Mouse (Mus musculus) olfactory bulb, adult 2 months (tissue): ENCODE measurements around the gene Mstn. TPM values are rescaled to one million over a fixed set of nuclear protein-coding genes. Genes with fewer than 3 reads are reported as not detected.

Source experiments
- H3K27ac ChIP-seq: fragments of 200-500 bp; 2 replicates; pipeline ENCODE4 v1.5.1; 2012; ENCODE audit warnings: low read depth, low read length; ENCODE audit not compliant: insufficient read depth
- H3K4me1 ChIP-seq: fragments of 200-500 bp; 2 replicates; pipeline ENCODE4 v1.6.1; 2012; ENCODE audit warnings: low read length; ENCODE audit not compliant: control insufficient read depth, insufficient read depth
- H3K4me3 ChIP-seq: fragments of 200-500 bp; 2 replicates; pipeline ENCODE4 v1.5.1; 2012; ENCODE audit warnings: mild to moderate bottlenecking, low read depth, low read length, moderate library complexity; ENCODE audit not compliant: insufficient read depth
- CTCF ChIP-seq: fragments of 200-500 bp; IDR thresholded peaks from 2 replicates; pipeline ENCODE4 v1.5.1; 2012; ENCODE audit warnings: low read depth, mild to moderate bottlenecking, low read length, moderate library complexity; ENCODE audit not compliant: insufficient read depth
- POLR2A ChIP-seq: fragments of 200-500 bp; IDR thresholded peaks from 2 replicates; pipeline ENCODE4 v1.6.1; 2012; ENCODE audit warnings: mild to moderate bottlenecking, low read depth, low read length, moderate library complexity; ENCODE audit not compliant: insufficient read depth
- WGBS: fragments of 180-500 bp; shearing (Covaris S2); methylation state at CpG from one replicate; pipeline ENCODE4 v1.1.7; 2018; 5-methylcytosine and 5-hydroxymethylcytosine counted together
- polyA plus RNA-seq: library from polyadenylated mRNA; stranded (reverse); fragments of >200 nt; gene quantifications from 2 replicates; pipeline ENCODE4 v1.2.4, GENCODE M21; 2012; ENCODE audit warnings: low replicate concordance; ENCODE audit not compliant: missing spikeins, insufficient read depth, insufficient read length

The Mstn gene
- polyA plus RNA-seq, 1 experiment: not detected

- Histone ChIP-seq H3K27ac (no peak overlapping the region), H3K4me1 (no peaks in the 10 kb centered on the region), H3K4me3 (no peak overlapping the region)
- WGBS: 45% methylated on average over 9 of the region's 9 CpGs
- TF ChIP-seq POLR2A (no peak), CTCF (no peak)
Observed at GRCm38 (mm10) chr1:53053087-53054022, 8.1 kb upstream of the Mstn start.

GRCm38 (mm10) chr1:53059106-53059505 is 2.3 kb upstream of the Mstn start:
- WGBS: 75% methylated on average over 5 of the region's 5 CpGs
- TF ChIP-seq CTCF: no peak
- no peak for TF ChIP-seq POLR2A
- Histone ChIP-seq H3K4me1 (no peaks in the 10 kb centered on the region), H3K27ac (no peak overlapping the region), H3K4me3 (no peak overlapping the region)

- H3K4me1 ChIP-seq: no peaks in the 10 kb centered on the region
- TF ChIP-seq POLR2A: no peak
- no peak for TF ChIP-seq CTCF
- no peak overlapping the region for H3K4me3 ChIP-seq
- 67% methylated on average over 8 of the region's 8 CpGs for WGBS
- H3K27ac ChIP-seq: no peak overlapping the region
Observed at GRCm38 (mm10) chr1:53060499-53060898, 941 bp upstream of the Mstn start.

DNA sequence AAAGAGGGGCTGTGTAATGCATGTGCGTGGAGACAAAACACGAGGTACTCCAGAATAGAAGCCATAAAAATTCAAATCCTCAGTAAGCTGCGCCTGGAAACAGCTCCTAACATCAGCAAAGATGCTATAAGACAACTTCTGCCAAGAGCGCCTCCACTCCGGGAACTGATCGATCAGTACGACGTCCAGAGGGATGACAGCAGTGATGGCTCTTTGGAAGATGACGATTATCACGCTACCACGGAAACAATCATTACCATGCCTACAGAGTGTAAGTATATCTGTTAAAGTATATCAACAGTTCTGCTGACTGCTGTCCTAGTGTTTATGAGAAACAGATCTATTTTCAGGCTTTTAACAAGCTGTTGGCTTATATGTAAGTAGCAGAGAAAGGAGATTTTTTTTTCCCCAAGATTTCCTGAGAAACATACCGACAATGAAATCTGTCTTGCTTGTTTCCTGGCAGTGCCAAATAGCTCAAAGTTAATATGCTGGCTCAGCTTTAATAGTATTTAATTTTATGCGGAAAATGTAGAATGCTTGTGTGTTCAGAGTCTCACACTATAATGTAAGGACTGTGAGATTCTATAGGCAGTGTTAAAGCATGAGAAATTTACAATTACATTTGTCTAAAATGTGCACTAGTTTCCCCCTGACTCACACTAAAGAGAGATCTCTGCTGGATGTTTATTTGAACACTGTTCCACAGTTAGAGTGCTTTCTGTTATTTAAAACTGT is 600 bp downstream of the Mstn start:
- Histone ChIP-seq H3K4me3 (no peak overlapping the region), H3K4me1 (no peaks in the 10 kb centered on the region), H3K27ac (no peak overlapping the region)
- no peak for TF ChIP-seq POLR2A
- no peak for TF ChIP-seq CTCF
- WGBS: 46% methylated on average over 13 of the region's 13 CpGs

- Histone ChIP-seq H3K4me1 (no peaks in the 10 kb centered on the region), H3K4me3 (no peak overlapping the region), H3K27ac (no peak overlapping the region)
- TF ChIP-seq CTCF (no peak), POLR2A (no peak)
- WGBS: 93% methylated on average over 4 of the region's 4 CpGs
Observed at GRCm38 (mm10) chr1:53063921-53064320, 2.5 kb downstream of the Mstn start.

GRCm38 (mm10) chr1:53069726-53070514 is 8.5 kb downstream of the Mstn start:
- no peak for TF ChIP-seq CTCF
- TF ChIP-seq POLR2A: no peak
- 60% methylated on average over 5 of the region's 5 CpGs for WGBS
- no peaks in the 10 kb centered on the region for H3K4me1 ChIP-seq
- no peak overlapping the region for H3K4me3 ChIP-seq
- no peak overlapping the region for H3K27ac ChIP-seq

- WGBS: 95% methylated on average over 1 of the region's 1 CpGs
Observed at GRCm38 (mm10) chr1:53070664-53071175, 9.3 kb downstream of the Mstn start.

GRCm38 (mm10) chr1:53076656-53077055 is 15.2 kb downstream of the Mstn start:
- Histone ChIP-seq H3K4me1 (no peaks in the 10 kb centered on the region), H3K4me3 (no peak overlapping the region), H3K27ac (no peak overlapping the region)
- 74% methylated on average over 3 of the region's 3 CpGs for WGBS
- no peak for TF ChIP-seq CTCF
- TF ChIP-seq POLR2A: no peak

More at GRCm38 (mm10) chr1:53070664-53071175, 9.3 kb downstream of the Mstn start:
- no peak overlapping the region for H3K27ac ChIP-seq
- TF ChIP-seq POLR2A: no peak
- TF ChIP-seq CTCF: no peak
- H3K4me3 ChIP-seq: no peak overlapping the region
- H3K4me1 ChIP-seq: no peaks in the 10 kb centered on the region

DNA sequence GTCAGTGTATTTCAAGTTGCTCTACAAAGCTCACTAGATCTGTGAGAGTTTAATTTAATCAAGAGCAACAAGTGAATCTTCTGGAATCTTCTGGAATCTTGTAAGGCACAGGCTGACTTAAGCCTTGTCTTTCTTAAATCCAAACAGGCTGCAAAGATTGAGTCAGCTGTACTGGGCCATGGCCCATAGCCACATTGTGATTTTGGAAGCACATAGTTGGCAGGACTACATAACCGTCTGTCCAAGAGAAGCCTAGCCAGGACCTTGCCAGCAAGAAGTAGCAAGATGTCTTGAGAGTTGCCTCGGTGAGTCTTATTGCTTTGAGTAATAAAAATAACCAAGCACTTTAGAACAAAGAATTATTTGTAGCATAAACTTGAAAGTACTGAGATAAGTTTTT is 18.4 kb downstream of the Mstn start:
- TF ChIP-seq CTCF: no peak
- TF ChIP-seq POLR2A: no peak
- Histone ChIP-seq H3K4me1 (no peaks in the 10 kb centered on the region), H3K4me3 (no peak overlapping the region), H3K27ac (no peak overlapping the region)
- WGBS: 38% methylated on average over 2 of the region's 2 CpGs
